Mouse (Mus musculus) G1E (cell line): ENCODE results near the gene Agbl4.

ENCODE experiments used
- CTCF ChIP-seq: IDR thresholded peaks from 2 replicates; pipeline ENCODE4 v1.5.1; 2012; ENCODE audit warnings: low read depth, low read length, inconsistent platforms, mixed read lengths
- GATA1 ChIP-seq: IDR thresholded peaks from 2 replicates; pipeline ENCODE4 v1.6.1; 2012; ENCODE audit warnings: borderline replicate concordance, low read length, inconsistent platforms, mixed read lengths
- POLR2AphosphoS5 ChIP-seq: IDR thresholded peaks from 2 replicates; pipeline ENCODE4 v1.6.1; 2012; ENCODE audit warnings: low read depth, low read length, inconsistent platforms; ENCODE audit not compliant: insufficient replicate concordance

DNA sequence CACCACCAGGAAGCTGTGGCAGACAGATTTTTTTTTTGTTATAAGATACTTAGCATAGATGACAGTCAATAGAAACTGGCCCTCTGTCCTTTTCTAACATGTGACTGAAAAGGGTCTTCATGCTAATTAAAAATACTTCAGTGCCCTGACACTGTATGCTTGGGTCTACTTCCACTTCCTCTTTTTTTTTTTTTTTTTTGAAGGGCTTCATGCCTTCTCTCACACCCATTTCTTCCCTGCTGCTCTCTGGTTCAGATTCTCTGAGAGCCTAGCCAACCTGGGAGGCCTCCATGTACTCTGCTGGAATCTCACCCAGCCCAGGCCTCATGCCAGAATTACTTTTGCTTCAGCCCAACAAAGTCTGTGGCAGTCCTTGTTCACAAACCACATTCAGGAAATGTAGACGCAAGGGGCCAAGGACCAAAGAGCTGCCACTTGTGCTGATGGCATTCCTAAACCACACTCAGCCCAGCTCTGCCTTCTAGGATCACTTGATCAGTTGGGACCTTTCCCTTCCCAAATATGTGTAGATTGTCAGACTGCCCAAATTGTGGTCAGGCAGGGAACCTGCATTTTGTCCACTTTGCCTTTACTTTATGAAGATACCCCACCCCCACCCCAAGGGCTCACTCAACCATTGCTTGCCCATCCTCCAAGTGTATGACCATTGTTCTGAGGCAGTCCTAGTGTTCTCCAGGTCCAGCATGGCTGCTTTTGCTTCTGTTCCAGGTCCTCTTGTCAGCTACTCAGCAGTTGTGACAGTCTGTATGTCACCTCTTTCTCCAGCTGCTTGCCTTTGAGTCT lies 1045.2 kb downstream of the Agbl4 start:
- no peak for TF ChIP-seq CTCF
- TF ChIP-seq POLR2AphosphoS5 = no peak
- TF ChIP-seq GATA1 = no peak
